Mouse (Mus musculus) forebrain, embryonic 16.5 days (tissue): ENCODE results near the gene Acadm. TPM values are rescaled to one million over a fixed set of nuclear protein-coding genes. Genes with fewer than 3 reads are reported as not detected.
A peak's percentile ranks its signal among the peaks of the same experiment; 100 is the strongest.

ENCODE experiments used
- ATAC-seq: fragments of 200-750 bp; cut with Nextera tagmentation; 2 replicates; pipeline ENCODE4 v1.8.0; 2017; ENCODE audit warnings: mild to moderate bottlenecking, moderate library complexity
- H3K27ac ChIP-seq: fragments of 300-500 bp; sonication (generic); 2 replicates; pipeline ENCODE4 v1.5.1; 2014; ENCODE audit warnings: low read length, control low read depth
- H3K27me3 ChIP-seq: fragments of 300-500 bp; sonication (generic); replicated peaks from 2 replicates; pipeline ENCODE4 v1.6.1; 2014; ENCODE audit warnings: low read length; ENCODE audit not compliant: control insufficient read depth, insufficient read depth
- H3K36me3 ChIP-seq: fragments of 300-500 bp; sonication (generic); 2 replicates; pipeline ENCODE4 v1.6.1; 2014; ENCODE audit not compliant: control insufficient read depth, insufficient read depth
- H3K4me1 ChIP-seq: fragments of 300-500 bp; sonication (generic); replicated peaks from 2 replicates; pipeline ENCODE4 v1.6.1; 2014; ENCODE audit warnings: low read length; ENCODE audit not compliant: control insufficient read depth, insufficient read depth
- H3K4me2 ChIP-seq: fragments of 300-500 bp; sonication (generic); 2 replicates; pipeline ENCODE4 v1.6.1; 2014; ENCODE audit warnings: mild to moderate bottlenecking, low read length, control low read depth
- H3K4me3 ChIP-seq: fragments of 300-500 bp; sonication (generic); replicated peaks from 2 replicates; pipeline ENCODE4 v1.5.1; 2014; ENCODE audit warnings: mild to moderate bottlenecking, low read length, control low read depth
- H3K9ac ChIP-seq: fragments of 300-500 bp; sonication (generic); replicated peaks from 2 replicates; pipeline ENCODE4 v1.6.1; 2014; ENCODE audit warnings: low read depth, low read length, control low read depth
- H3K9me3 ChIP-seq: fragments of 300-500 bp; sonication (generic); 2 replicates; pipeline ENCODE4 v1.6.1; 2016; ENCODE audit warnings: low read length; ENCODE audit not compliant: control insufficient read depth
- WGBS: fragments of 180-500 bp; shearing (Covaris S2); extraction: QIAGEN DNeasy Blood & Tissue Kit; methylation state at CpG from one replicate; pipeline ENCODE4 v1.1.7; 2014; 5-methylcytosine and 5-hydroxymethylcytosine counted together
- polyA plus RNA-seq: library from polyadenylated mRNA; unstranded; fragments of >200 nt; fragmentation: Nextera tagmentation; extraction: Ambion mirVana; gene quantifications from 2 replicates; pipeline ENCODE4 v1.2.1, GENCODE M21; 2015

Gene Acadm
- polyA plus RNA-seq, 1 experiment from 2014 or later: 37.6 TPM

DNA sequence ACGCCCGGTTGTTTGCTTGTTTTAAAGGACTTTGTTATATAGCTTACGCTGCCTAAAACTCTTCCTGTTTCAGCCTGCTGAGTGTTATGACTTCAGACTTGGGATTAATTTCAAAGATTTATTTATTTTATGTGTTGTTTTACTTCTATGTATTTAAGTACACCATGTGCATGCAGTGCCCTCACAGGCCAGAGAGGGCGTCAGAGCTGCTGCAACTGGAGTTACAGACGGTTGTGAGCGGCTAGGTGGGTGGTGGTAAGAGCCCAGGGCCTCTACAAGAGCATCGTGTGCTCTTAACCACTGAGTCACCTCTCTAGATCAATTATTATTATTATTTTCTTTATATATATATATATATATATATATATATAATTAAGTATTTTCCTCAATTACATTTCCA, 18.1 kb downstream of the Acadm start:
- Histone ChIP-seq H3K4me3 (no peak overlapping the region), H3K27ac (no peak overlapping the region), H3K9me3 (no peaks in the 10 kb centered on the region), H3K9ac (no peak overlapping the region), H3K4me1 (no peaks in the 10 kb centered on the region), H3K36me3 (no peaks in the 10 kb centered on the region), H3K4me2 (no peak overlapping the region), H3K27me3 (no peaks in the 10 kb centered on the region)
- no peak for ATAC-seq
- 94% methylated on average over 7 of the region's 7 CpGs for WGBS

DNA sequence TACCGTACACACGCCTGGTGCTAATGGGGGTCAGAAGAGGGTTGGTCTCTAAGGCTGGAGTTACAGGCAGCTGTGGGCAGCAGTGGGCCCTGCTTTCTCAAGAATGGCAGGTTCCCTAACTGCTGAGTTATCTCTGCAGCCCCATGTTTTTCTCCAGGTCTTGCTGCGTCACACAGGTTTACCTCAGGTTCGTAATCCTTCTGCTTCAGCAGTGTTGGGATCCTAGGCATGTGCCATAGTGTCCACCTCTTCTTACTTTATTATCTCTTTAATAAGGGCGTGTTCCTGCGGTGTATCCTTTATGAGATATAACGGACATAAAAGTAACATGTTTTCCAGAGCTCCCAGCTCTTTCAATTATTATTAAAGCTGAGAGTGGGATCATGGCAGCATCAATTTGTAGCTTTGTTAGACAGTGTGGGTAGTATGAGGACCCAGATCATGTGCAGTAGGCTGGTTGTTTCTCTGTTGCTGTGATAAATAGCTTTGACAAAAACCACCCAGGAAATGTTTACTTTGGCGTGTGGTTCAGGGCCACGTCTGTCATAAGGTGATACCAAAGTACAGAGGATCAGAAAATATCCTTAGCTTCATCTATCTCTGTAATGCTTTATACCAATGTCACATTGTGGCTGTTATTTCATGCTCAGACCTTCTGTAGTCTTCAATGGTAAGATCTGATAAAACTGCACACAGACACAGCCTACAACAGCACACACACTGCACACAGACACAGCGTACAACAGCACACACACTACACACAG, 23.1 kb downstream of the Acadm start:
- Histone ChIP-seq H3K36me3 (no peaks in the 10 kb centered on the region), H3K9ac (no peak overlapping the region), H3K4me2 (no peak overlapping the region), H3K4me3 (no peak overlapping the region), H3K4me1 (no peaks in the 10 kb centered on the region), H3K27ac (no peak overlapping the region), H3K9me3 (no peaks in the 10 kb centered on the region), H3K27me3 (no peaks in the 10 kb centered on the region)
- 93% methylated on average over 10 of the region's 10 CpGs for WGBS
- ATAC-seq: no peak

DNA sequence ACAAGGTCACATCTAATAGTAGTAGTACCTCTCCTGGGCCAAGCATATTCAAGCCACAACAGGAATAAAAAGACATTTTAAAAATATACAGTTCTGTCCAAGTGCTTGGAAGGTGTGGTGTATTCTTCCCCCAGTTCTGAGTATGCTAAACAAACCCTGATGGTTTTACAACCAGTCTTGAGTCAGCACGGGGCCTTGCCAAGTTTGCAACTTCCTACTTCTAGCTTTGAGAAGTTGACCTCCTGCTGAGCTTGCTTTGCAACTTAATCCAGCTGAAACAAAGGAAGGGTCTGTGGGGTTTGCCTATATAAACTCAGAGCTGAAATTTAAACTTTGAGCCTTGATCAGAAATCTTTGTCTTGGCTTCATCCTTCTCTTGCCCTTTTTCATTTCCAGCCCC, 27.2 kb downstream of the Acadm start:
- Histone ChIP-seq H3K9me3 (no peaks in the 10 kb centered on the region), H3K9ac (no peak overlapping the region), H3K4me2 (no peak overlapping the region), H3K36me3 (no peaks in the 10 kb centered on the region), H3K27me3 (no peaks in the 10 kb centered on the region), H3K27ac (no peak overlapping the region), H3K4me3 (no peak overlapping the region), H3K4me1 (peaks cover under 1% of the 10 kb centered on the region)
- ATAC-seq: no peak
- WGBS: 10% methylated on average over 1 of the region's 1 CpGs

DNA sequence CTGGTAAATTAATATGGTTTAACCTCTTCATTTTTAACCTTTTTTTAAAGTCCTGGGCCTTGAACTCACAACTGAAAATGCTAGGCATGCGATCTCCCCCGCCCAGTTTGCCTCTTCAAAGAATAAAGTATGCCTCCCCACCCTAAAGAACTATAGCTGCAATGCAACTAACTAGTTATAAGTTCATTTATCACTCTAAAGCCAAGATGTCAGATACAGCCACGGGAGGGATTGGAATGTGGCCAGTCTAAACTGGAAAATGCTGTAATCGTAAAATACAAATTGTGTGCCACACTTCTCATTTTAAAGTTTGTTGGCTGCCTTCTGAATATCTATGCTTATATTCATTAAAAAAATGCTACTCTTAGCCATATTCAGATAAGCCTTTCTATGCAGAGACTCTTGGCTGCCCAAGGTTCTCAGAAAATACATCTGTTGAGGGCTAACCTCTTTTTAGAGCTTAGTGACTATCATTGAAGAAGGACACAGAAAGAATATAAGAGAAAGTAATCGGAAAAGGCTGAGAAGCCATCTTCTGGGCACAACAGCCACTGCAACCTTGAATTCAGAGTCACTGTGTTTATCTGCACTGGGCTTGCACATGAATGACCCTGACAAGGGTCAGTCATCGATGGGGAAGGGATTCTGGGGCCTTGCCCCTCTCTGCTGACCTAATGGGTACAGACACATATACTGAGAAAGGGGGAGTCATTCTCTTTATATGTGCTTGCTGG, 30.8 kb downstream of the Acadm start:
- Histone ChIP-seq H3K27me3 (no peaks in the 10 kb centered on the region), H3K9ac (peak overlapping the region; percentile 90), H3K27ac (no peak overlapping the region; the same call in 1 of the 2 replicates), H3K4me2 (peak overlapping the region; percentile 68), H3K9me3 (no peaks in the 10 kb centered on the region), H3K4me1 (peaks cover 27% of the 10 kb centered on the region), H3K4me3 (peak overlapping the region; percentile 69), H3K36me3 (peaks cover 16% of the 10 kb centered on the region)
- 49% methylated on average over 6 of the region's 6 CpGs for WGBS
- ATAC-seq: no peak

DNA sequence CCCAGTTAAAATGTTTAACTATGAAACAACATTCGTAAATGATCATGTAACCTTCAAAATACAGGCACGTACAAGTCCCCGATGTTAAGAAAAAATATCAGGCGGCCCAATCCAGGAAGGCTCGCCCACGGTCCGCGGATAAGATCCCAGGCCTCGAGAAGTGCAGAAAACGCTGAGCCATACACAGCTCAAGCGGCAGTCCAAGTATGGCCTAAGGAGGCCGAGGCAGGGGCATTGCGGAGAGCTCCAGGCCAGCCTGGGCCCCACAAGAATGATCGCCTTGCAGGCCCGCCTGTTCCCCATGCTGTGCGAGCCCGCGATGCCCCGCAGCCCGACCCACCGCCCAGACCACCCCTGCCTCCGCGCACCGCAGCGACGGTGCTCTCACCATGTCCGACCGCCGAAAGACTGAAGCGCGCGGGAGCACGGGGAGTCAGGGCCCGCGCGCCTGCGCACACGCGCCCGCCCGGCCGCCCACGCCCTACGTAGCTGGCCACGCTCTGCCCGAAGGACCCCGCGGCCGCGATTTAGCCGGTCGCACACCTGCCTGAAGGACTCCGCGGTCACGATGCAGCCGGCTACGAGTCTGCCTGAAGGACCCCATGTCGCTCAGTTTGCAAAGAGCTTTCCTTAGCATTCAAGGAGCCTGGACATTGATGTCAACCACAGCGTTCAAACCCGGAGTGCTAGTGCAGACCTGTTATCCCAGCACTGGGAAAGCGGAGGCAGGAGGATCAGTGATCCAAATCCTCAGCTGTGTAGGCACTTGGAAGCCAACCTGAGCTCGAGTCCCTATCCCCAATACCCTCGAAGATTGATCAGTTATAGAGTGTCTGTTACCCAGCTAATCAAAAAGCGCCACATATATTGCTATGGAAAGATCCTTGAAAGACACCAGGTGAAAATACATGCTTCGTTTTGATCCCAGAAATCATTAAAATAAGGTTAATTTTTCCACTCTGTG, 31.6 kb downstream of the Acadm start, which contains the start of gene Rabggtb:
Rabggtb (minus strand) TSS at position 464 of the 964 bp plus-strand sequence.
- Histone ChIP-seq H3K9ac (peak within 1 kb of the TSS; percentile 90), H3K36me3 (peaks cover 16% of the 10 kb centered on the region), H3K9me3 (no peaks in the 10 kb centered on the region), H3K4me1 (peaks cover 27% of the 10 kb centered on the region), H3K4me3 (peak within 1 kb of the TSS; percentile 69), H3K27ac (peak within 1 kb of the TSS; percentile 93), H3K27me3 (no peaks in the 10 kb centered on the region), H3K4me2 (peak within 1 kb of the TSS; percentile 75)
- peak; percentile 99 for ATAC-seq
- WGBS: under 1% methylated on average over 63 of the region's 65 CpGs

DNA sequence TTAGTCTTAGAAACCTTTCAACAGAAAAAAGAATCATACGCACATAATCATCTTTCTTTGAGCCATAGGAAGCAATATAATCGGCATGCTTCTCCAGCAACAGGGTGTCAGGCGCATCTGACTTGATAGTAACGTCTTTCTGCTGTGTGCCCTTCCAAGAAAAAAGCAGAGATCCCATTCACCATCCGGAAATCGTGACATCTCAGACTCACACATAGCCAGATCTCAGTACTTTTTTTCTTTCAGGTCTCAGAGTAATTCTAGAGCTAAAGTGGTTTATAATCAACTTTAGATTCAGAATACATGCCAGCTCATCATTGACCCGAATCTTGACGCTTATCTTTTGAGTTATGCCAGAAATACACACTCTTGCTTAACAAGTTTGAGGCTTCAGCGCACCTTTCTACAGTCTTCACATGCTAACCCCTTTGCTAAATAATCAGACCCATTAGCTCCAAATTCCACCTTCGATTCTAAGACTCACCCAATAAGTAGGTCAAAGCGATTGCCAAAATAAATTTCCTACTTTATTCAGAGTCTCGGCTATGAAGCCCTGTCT, 32.5 kb downstream of the Acadm start:
- Histone ChIP-seq H3K27ac (no peak overlapping the region), H3K27me3 (no peaks in the 10 kb centered on the region), H3K4me3 (peak overlapping the region; percentile 69), H3K36me3 (peaks cover 18% of the 10 kb centered on the region), H3K4me2 (peak overlapping the region; percentile 75), H3K9ac (peak overlapping the region; percentile 90), H3K4me1 (peaks cover 27% of the 10 kb centered on the region), H3K9me3 (no peaks in the 10 kb centered on the region)
- ATAC-seq: no peak
- WGBS: 3% methylated on average over 12 of the region's 12 CpGs

DNA sequence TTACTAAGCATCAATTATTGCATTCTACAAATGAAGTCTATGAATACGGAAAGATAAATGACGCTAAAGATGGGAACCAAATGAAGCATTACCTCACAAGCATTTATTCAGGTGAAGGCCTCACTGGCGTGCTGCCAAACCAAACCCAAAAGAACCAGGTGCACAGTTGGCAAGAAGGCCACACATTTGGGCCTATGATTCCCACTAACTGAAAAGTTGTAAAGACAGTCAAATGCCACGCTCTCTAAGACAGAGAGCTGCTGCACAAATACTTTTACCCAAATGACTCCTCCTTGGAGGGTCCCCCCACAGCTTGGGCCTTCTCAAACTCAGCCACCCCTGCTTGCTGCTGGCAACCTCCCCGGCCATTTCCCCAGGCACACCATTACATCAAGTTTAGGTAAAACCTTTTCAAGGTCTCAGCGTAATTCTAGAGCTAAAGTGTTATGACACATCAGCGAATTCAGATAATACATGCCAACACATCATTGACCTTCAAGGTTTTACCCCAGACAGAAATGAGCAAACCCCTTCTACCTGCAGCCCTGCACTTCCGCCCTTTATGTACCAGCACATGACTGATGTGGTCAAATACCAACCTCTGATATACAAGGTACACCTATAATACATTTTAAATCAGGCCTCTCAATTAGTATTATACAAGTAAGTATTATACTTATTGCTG, 33.1 kb downstream of the Acadm start:
- peak overlapping the region; percentile 90 for H3K9ac ChIP-seq
- H3K4me1 ChIP-seq: peaks cover 27% of the 10 kb centered on the region
- H3K27me3 ChIP-seq: no peaks in the 10 kb centered on the region
- no peak overlapping the region for H3K27ac ChIP-seq
- ATAC-seq: no peak
- 43% methylated on average over 8 of the region's 8 CpGs for WGBS
- H3K4me3 ChIP-seq: peak overlapping the region; percentile 69
- peak overlapping the region; percentile 75 for H3K4me2 ChIP-seq
- H3K36me3 ChIP-seq: peaks cover 23% of the 10 kb centered on the region
- no peaks in the 10 kb centered on the region for H3K9me3 ChIP-seq

DNA sequence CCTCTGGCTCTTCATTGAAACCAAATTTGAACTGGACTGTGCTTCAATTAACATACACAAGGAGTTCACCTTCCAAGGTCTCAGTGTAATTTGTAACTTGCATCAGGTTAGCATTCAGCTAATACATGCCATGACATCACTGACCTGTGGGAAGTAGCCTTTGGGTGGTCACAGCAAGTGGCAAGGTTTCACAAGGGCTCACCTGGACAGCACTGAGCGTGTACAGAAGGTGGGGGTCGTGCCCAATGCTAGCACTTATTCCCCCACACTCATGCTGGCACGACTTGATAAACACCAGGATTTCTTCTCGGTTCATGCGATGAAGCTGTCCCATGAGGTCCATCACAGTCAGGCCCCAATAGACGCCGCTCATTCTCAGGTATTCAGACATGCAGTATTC, 33.9 kb downstream of the Acadm start:
- no peaks in the 10 kb centered on the region for H3K9me3 ChIP-seq
- H3K4me1 ChIP-seq: peaks cover 27% of the 10 kb centered on the region
- no peak for ATAC-seq
- H3K9ac ChIP-seq: no peak overlapping the region
- H3K36me3 ChIP-seq: peaks cover 31% of the 10 kb centered on the region
- WGBS: 77% methylated on average over 7 of the region's 7 CpGs
- H3K27me3 ChIP-seq: no peaks in the 10 kb centered on the region
- H3K4me2 ChIP-seq: peak overlapping the region; percentile 75; the same call in 1 of the 2 replicates
- 0 out of 2 replicates have a peak overlapping the region, but pooled peaks have one; percentile 4 for H3K4me3 ChIP-seq
- no peak overlapping the region for H3K27ac ChIP-seq
